Mouse (Mus musculus) granulocyte monocyte progenitor cell, adult 5-6 weeks (primary cell): ENCODE data around the gene Apba3. TPM values are rescaled to one million over a fixed set of nuclear protein-coding genes. Genes with fewer than 3 reads are reported as not detected.

Experiments
- total RNA-seq, 2 experiments: library from RNA; stranded (forward) in 1 of 2; stranded (reverse) in 1 of 2; fragments of 200-712, 200-1000 nt in 1 of 2; fragments of >200 nt in 1 of 2; fragmentation: Nextera tagmentation in 1 of 2; gene quantifications; 2 replicates each; pipeline ENCODE4 v1.2.3; 2014 to 2017

Apba3 gene
- total RNA-seq, 2 experiments from 2014 or later = 19.9 to 29.1 TPM

Other genes starting within 250 kb of the Apba3 start
Only the 30 nearest of the 33 such genes appear.
- 33.8 and 47.9 TPM in 2 replicates for gene Sgta, start 206.8 kb upstream of the Apba3 start, total RNA-seq (2014; fragmentation: Nextera tagmentation)
- 37.5 and 41.7 TPM in 2 replicates for gene Sgta, start 206.8 kb upstream of the Apba3 start, total RNA-seq (2017)
- 23.3 and 24.4 TPM in 2 replicates for gene Thop1, start 196.9 kb upstream of the Apba3 start, total RNA-seq (2014; fragmentation: Nextera tagmentation)
- gene Thop1, start 196.9 kb upstream of the Apba3 start, total RNA-seq (2017) = 24.7 and 26.3 TPM in 2 replicates
- gene Creb3l3, start 168.1 kb upstream of the Apba3 start, total RNA-seq (2014; fragmentation: Nextera tagmentation) = 0.43 TPM in 1 of 2 replicates, not detected in the other
- gene Creb3l3, start 168.1 kb upstream of the Apba3 start, total RNA-seq (2017) = 0.86 and 1.3 TPM in 2 replicates
- gene Map2k2, start 161.0 kb upstream of the Apba3 start, total RNA-seq (2014; fragmentation: Nextera tagmentation) = 35.0 and 72.7 TPM in 2 replicates
- 46.7 and 50.8 TPM in 2 replicates for gene Map2k2, start 161.0 kb upstream of the Apba3 start, total RNA-seq (2017)
- gene Zbtb7a, start 131.7 kb upstream of the Apba3 start, total RNA-seq (2014; fragmentation: Nextera tagmentation) = 16.1 and 20.6 TPM in 2 replicates
- gene Zbtb7a, start 131.7 kb upstream of the Apba3 start, total RNA-seq (2017) = 7.1 and 8.0 TPM in 2 replicates
- 6.3 and 22.9 TPM in 2 replicates for gene Pias4, start 99.0 kb upstream of the Apba3 start, total RNA-seq (2014; fragmentation: Nextera tagmentation)
- gene Pias4, start 99.0 kb upstream of the Apba3 start, total RNA-seq (2017) = 7.8 and 8.1 TPM in 2 replicates
- 843 and 1,029 TPM in 2 replicates for gene Eef2, start 90.3 kb upstream of the Apba3 start, total RNA-seq (2014; fragmentation: Nextera tagmentation)
- gene Eef2, start 90.3 kb upstream of the Apba3 start, total RNA-seq (2017) = 1,504 and 1,576 TPM in 2 replicates
- 25.7 and 40.8 TPM in 2 replicates for gene Dapk3, start 84.0 kb upstream of the Apba3 start, total RNA-seq (2014; fragmentation: Nextera tagmentation)
- gene Dapk3, start 84.0 kb upstream of the Apba3 start, total RNA-seq (2017) = 20.5 and 33.0 TPM in 2 replicates
- not detected in 2 replicates for gene 4930442H23Rik, start 83.1 kb upstream of the Apba3 start, total RNA-seq (2014; fragmentation: Nextera tagmentation)
- gene 4930442H23Rik, start 83.1 kb upstream of the Apba3 start, total RNA-seq (2017) = not detected in 2 replicates
- not detected in 2 replicates for gene Nmrk2, start 64.9 kb upstream of the Apba3 start, total RNA-seq (2014; fragmentation: Nextera tagmentation)
- gene Nmrk2, start 64.9 kb upstream of the Apba3 start, total RNA-seq (2017) = not detected in 2 replicates
- not detected in 2 replicates for gene Atcay, start 36.1 kb upstream of the Apba3 start, total RNA-seq (2014; fragmentation: Nextera tagmentation)
- not detected in 2 replicates for gene Atcay, start 36.1 kb upstream of the Apba3 start, total RNA-seq (2017)
- not detected in 2 replicates for gene Zfr2, start 33.8 kb upstream of the Apba3 start, total RNA-seq (2014; fragmentation: Nextera tagmentation)
- gene Zfr2, start 33.8 kb upstream of the Apba3 start, total RNA-seq (2017) = 0.13 TPM in 1 of 2 replicates, not detected in the other
- gene Matk, start 14.0 kb upstream of the Apba3 start, total RNA-seq (2014; fragmentation: Nextera tagmentation) = 16.8 and 35.6 TPM in 2 replicates
- gene Matk, start 14.0 kb upstream of the Apba3 start, total RNA-seq (2017) = 39.1 and 43.9 TPM in 2 replicates
- gene Mrpl54, start within 50 bp of the Apba3 start, total RNA-seq (2014; fragmentation: Nextera tagmentation) = 94.0 and 105 TPM in 2 replicates
- 161 and 185 TPM in 2 replicates for gene Mrpl54, start within 50 bp of the Apba3 start, total RNA-seq (2017)
- gene Tjp3, start 24.6 kb downstream of the Apba3 start, total RNA-seq (2014; fragmentation: Nextera tagmentation) = 1.0 and 8.4 TPM in 2 replicates
- gene Tjp3, start 24.6 kb downstream of the Apba3 start, total RNA-seq (2017) = 1.3 and 6.2 TPM in 2 replicates
- 32.4 and 42.7 TPM in 2 replicates for gene Pip5k1c, start 26.0 kb downstream of the Apba3 start, total RNA-seq (2014; fragmentation: Nextera tagmentation)
- 24.7 and 32.7 TPM in 2 replicates for gene Pip5k1c, start 26.0 kb downstream of the Apba3 start, total RNA-seq (2017)
- gene Cactin, start 54.1 kb downstream of the Apba3 start, total RNA-seq (2014; fragmentation: Nextera tagmentation) = 16.2 and 16.3 TPM in 2 replicates
- gene Cactin, start 54.1 kb downstream of the Apba3 start, total RNA-seq (2017) = 19.4 and 26.5 TPM in 2 replicates
- not detected in 2 replicates for gene Tbxa2r, start 61.8 kb downstream of the Apba3 start, total RNA-seq (2014; fragmentation: Nextera tagmentation)
- 0.09 TPM in 1 of 2 replicates, not detected in the other for gene Tbxa2r, start 61.8 kb downstream of the Apba3 start, total RNA-seq (2017)
- gene Gipc3, start 76.3 kb downstream of the Apba3 start, total RNA-seq (2014; fragmentation: Nextera tagmentation) = not detected in 2 replicates
- not detected in 2 replicates for gene Gipc3, start 76.3 kb downstream of the Apba3 start, total RNA-seq (2017)
- gene Hmg20b, start 83.5 kb downstream of the Apba3 start, total RNA-seq (2014; fragmentation: Nextera tagmentation) = 19.1 and 43.4 TPM in 2 replicates
- 29.8 and 35.5 TPM in 2 replicates for gene Hmg20b, start 83.5 kb downstream of the Apba3 start, total RNA-seq (2017)
- gene Mfsd12, start 90.5 kb downstream of the Apba3 start, total RNA-seq (2014; fragmentation: Nextera tagmentation) = 12.0 and 17.5 TPM in 2 replicates
- gene Mfsd12, start 90.5 kb downstream of the Apba3 start, total RNA-seq (2017) = 10.8 and 11.5 TPM in 2 replicates
- gene 4930404N11Rik, start 98.9 kb downstream of the Apba3 start, total RNA-seq (2014; fragmentation: Nextera tagmentation) = not detected in 2 replicates
- 0.10 and 0.26 TPM in 2 replicates for gene 4930404N11Rik, start 98.9 kb downstream of the Apba3 start, total RNA-seq (2017)
- gene Fzr1, start 111.6 kb downstream of the Apba3 start, total RNA-seq (2014; fragmentation: Nextera tagmentation) = 14.8 and 17.0 TPM in 2 replicates
- gene Fzr1, start 111.6 kb downstream of the Apba3 start, total RNA-seq (2017) = 13.5 and 15.3 TPM in 2 replicates
- 12.2 and 34.9 TPM in 2 replicates for gene Dohh, start 117.5 kb downstream of the Apba3 start, total RNA-seq (2014; fragmentation: Nextera tagmentation)
- gene Dohh, start 117.5 kb downstream of the Apba3 start, total RNA-seq (2017) = 41.8 and 46.2 TPM in 2 replicates
- gene Gm48551, start 117.5 kb downstream of the Apba3 start, total RNA-seq (2014; fragmentation: Nextera tagmentation) = 4.0 TPM in 1 of 2 replicates, not detected in the other
- gene Gm48551, start 117.5 kb downstream of the Apba3 start, total RNA-seq (2017) = 0.30 TPM in 1 of 2 replicates, not detected in the other
- 2.2 TPM in 1 of 2 replicates, not detected in the other for gene Gm48552, start 122.0 kb downstream of the Apba3 start, total RNA-seq (2014; fragmentation: Nextera tagmentation)
- gene Gm48552, start 122.0 kb downstream of the Apba3 start, total RNA-seq (2017) = not detected in 2 replicates
- 37.5 and 43.6 TPM in 2 replicates for gene Smim24, start 126.1 kb downstream of the Apba3 start, total RNA-seq (2014; fragmentation: Nextera tagmentation)
- gene Smim24, start 126.1 kb downstream of the Apba3 start, total RNA-seq (2017) = 11.5 and 13.3 TPM in 2 replicates
- gene Nfic, start 188.7 kb downstream of the Apba3 start, total RNA-seq (2014; fragmentation: Nextera tagmentation) = 39.6 and 41.7 TPM in 2 replicates
- 5.3 and 10.5 TPM in 2 replicates for gene Nfic, start 188.7 kb downstream of the Apba3 start, total RNA-seq (2017)
- gene Celf5, start 215.7 kb downstream of the Apba3 start, total RNA-seq (2014; fragmentation: Nextera tagmentation) = not detected in 2 replicates
- gene Celf5, start 215.7 kb downstream of the Apba3 start, total RNA-seq (2017) = not detected in 2 replicates
- gene Ncln, start 229.4 kb downstream of the Apba3 start, total RNA-seq (2014; fragmentation: Nextera tagmentation) = 124 and 140 TPM in 2 replicates
- gene Ncln, start 229.4 kb downstream of the Apba3 start, total RNA-seq (2017) = 83.1 and 128 TPM in 2 replicates